15 mouse cellular contexts compared by ENCODE assay signal in genomic region chr14:13459333-13459732, GRCm38 (mm10).
DNase-seq lines count a peak whose midpoint lies in the region; ATAC-seq and TF ChIP-seq lines count a peak whose summit lies in the region.
"Had no signal": no experiment of that assay in that cellular context is flagged by ENCODE, and none has a peak within 500 bp of the region (broad histone marks: within the 10 kb centered on the region; RNA-seq: fewer than 3 reads in every experiment).

No protein-coding gene starts in this region.

- H3K36me3 ChIP-seq in embryonic facial prominence, embryonic 14.5 days (ENCODE audit: control insufficient read depth, insufficient read depth, low read length), result no peaks in the 10 kb centered on the region
- H3K36me3 ChIP-seq in embryonic facial prominence, embryonic 10.5 days (replicated peaks), result no peaks in the 10 kb centered on the region
- no peaks in the 10 kb centered on the region for H3K36me3 ChIP-seq in limb, embryonic 10.5 days
- H3K36me3 ChIP-seq: neural tube, embryonic 12.5 days had no signal

- no peak overlapping the region for H3K9ac ChIP-seq in embryonic facial prominence, embryonic 14.5 days (ENCODE audit: low read depth, low read length)
- H3K9ac ChIP-seq: neural tube, embryonic 12.5 days had no signal

- H3K4me1 ChIP-seq in embryonic facial prominence, embryonic 14.5 days (ENCODE audit: control insufficient read depth, insufficient read depth, low read length), result no peaks in the 10 kb centered on the region
- H3K4me1 ChIP-seq in embryonic facial prominence, embryonic 10.5 days, result no peaks in the 10 kb centered on the region
- H3K4me1 ChIP-seq in cortical plate, adult 2 months (ENCODE audit: control insufficient read depth, insufficient read depth, low read length), result no peaks in the 10 kb centered on the region
- no peaks in the 10 kb centered on the region for H3K4me1 ChIP-seq in limb, embryonic 10.5 days
- H3K4me1 ChIP-seq: neural tube, embryonic 12.5 days had no signal

- DNase-seq in embryonic facial prominence, embryonic 14.5 days (ENCODE audit: low spot score), result peak; percentile 14
- no peak for DNase-seq in embryonic facial prominence, embryonic 10.5 days (ENCODE audit: low spot score)
- peak in 1 of 2 experiments; percentile 26 for DNase-seq in layer of hippocampus, adult 2 months (ENCODE audit: low spot score in 2 of 2)
- no peak for DNase-seq in layer of hippocampus, postnatal 36 days
- peak; percentile 17 for DNase-seq in 416B (ENCODE audit: low read depth)
- DNase-seq in limb, embryonic 10.5 days (ENCODE audit: low spot score), result no peak
- DNase-seq in frontal cortex, postnatal 10 days (ENCODE audit: low spot score in 2 of 2), result no peak
- DNase-seq: adrenal gland, postnatal 36 days; cerebellum, adult 18-20 months; gastrocnemius, postnatal 25 days; kidney, postnatal 4 days; lung, adult 2 months; thymus, postnatal 36 days had no signal

- no peaks in the 10 kb centered on the region for H3K27me3 ChIP-seq in embryonic facial prominence, embryonic 14.5 days (replicated peaks; ENCODE audit: control insufficient read depth, insufficient read depth, low read length)
- H3K27me3 ChIP-seq in embryonic facial prominence, embryonic 10.5 days (replicated peaks; ENCODE audit: low read depth, poor library complexity, severe bottlenecking), result no peaks in the 10 kb centered on the region
- no peaks in the 10 kb centered on the region for H3K27me3 ChIP-seq in limb, embryonic 10.5 days (ENCODE audit: low read depth, poor library complexity, severe bottlenecking)
- H3K27me3 ChIP-seq: neural tube, embryonic 12.5 days had no signal

- no peak overlapping the region for H3K4me2 ChIP-seq in embryonic facial prominence, embryonic 14.5 days (ENCODE audit: low read depth, low read length)
- H3K4me2 ChIP-seq: neural tube, embryonic 12.5 days had no signal

- H3K27ac ChIP-seq in embryonic facial prominence, embryonic 14.5 days (replicated peaks; ENCODE audit: low read depth, low read length), result no peak overlapping the region
- no peak overlapping the region for H3K27ac ChIP-seq in embryonic facial prominence, embryonic 10.5 days (replicated peaks)
- H3K27ac ChIP-seq in layer of hippocampus, adult 2 months, result no peak overlapping the region
- H3K27ac ChIP-seq in cortical plate, adult 2 months (ENCODE audit: insufficient read depth, low read length), result no peak overlapping the region
- H3K27ac ChIP-seq in limb, embryonic 10.5 days, result no peak overlapping the region
- H3K27ac ChIP-seq: neural tube, embryonic 12.5 days had no signal

- H3K4me3 ChIP-seq in embryonic facial prominence, embryonic 14.5 days (ENCODE audit: low read depth, low read length), result no peak overlapping the region
- H3K4me3 ChIP-seq in embryonic facial prominence, embryonic 10.5 days, result no peak overlapping the region
- H3K4me3 ChIP-seq in layer of hippocampus, adult 2 months, result no peak overlapping the region
- H3K4me3 ChIP-seq in cortical plate, adult 2 months (ENCODE audit: insufficient read depth, low read length), result no peak overlapping the region
- no peak overlapping the region for H3K4me3 ChIP-seq in limb, embryonic 10.5 days
- H3K4me3 ChIP-seq: neural tube, embryonic 12.5 days had no signal

- ATAC-seq in embryonic facial prominence, embryonic 14.5 days (ENCODE audit: low read depth), result no peak

- 12% methylated on average over 1 of the region's 1 CpGs for WGBS in embryonic facial prominence, embryonic 14.5 days
- WGBS in embryonic facial prominence, embryonic 10.5 days, result 31% methylated on average over 1 of the region's 1 CpGs
- 17% methylated on average over 1 of the region's 1 CpGs for WGBS in limb, embryonic 10.5 days

- no peak for TF ChIP-seq POLR2A in cortical plate, adult 2 months (IDR thresholded peaks at IDR 0.05; ENCODE audit: extremely low read depth, insufficient read depth, low read length)

- H3K9me3 ChIP-seq in embryonic facial prominence, embryonic 14.5 days (ENCODE audit: control insufficient read depth, low read length), result no peaks in the 10 kb centered on the region
- no peaks in the 10 kb centered on the region for H3K9me3 ChIP-seq in embryonic facial prominence, embryonic 10.5 days
- H3K9me3 ChIP-seq in limb, embryonic 10.5 days (replicated peaks), result no peaks in the 10 kb centered on the region
- H3K9me3 ChIP-seq: neural tube, embryonic 12.5 days had no signal

- TF ChIP-seq CTCF in layer of hippocampus, adult 2 months (conservative IDR thresholded peaks at IDR 0.05), result peak; percentile 80
- peak; percentile 22; the same call in 1 of the 2 replicates for TF ChIP-seq CTCF in cortical plate, adult 2 months (IDR thresholded peaks at IDR 0.05; ENCODE audit: extremely low read depth, insufficient read depth, low read length)

Comparison
In these comparisons a context has a peak if more than half of its experiments do, and no peak if none do; other contexts are left out.
1. DNase-seq: peak in embryonic facial prominence, embryonic 14.5 days (single experiment) and 416B (single experiment); none in embryonic facial prominence, embryonic 10.5 days (single experiment), layer of hippocampus, postnatal 36 days (0 of 2), limb, embryonic 10.5 days (single experiment) and frontal cortex, postnatal 10 days (0 of 2).